Mouse (Mus musculus): ENCODE measurements around the gene Jmjd6.

DNA sequence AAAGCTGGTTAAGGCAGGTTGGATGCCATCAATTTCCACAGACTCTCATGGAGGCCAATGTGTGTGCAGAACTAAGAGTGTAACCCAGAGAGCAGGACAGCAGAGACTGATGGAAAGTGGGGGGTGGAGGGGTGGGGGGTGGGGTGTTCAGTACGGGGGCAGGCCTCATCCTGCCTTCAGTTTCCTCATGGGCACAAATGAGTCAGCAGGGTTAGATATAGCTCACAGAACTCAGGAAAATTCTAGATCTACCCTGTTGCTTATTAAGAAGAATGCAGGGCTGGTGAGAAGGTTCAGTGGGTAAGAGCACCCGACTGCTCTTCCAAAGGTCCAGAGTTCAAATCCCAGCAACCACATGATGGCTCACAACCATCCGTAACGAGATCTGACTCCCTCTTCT lies 26.4 kb upstream of the Jmjd6 start:
- TF ChIP-seq KAT2A (IDR thresholded peaks at IDR 0.05; ENCODE audit: insufficient replicate concordance, low read length) (no peak), NELFE (IDR thresholded peaks at IDR 0.05; ENCODE audit: low read depth, low read length) (no peak), CTCF (conservative IDR thresholded peaks at IDR 0.05 in 1 of 2, IDR thresholded peaks at IDR 0.05 in 1 of 2; ENCODE audit: low read depth in 2 of 2, low read length in 2 of 2) (no peak), POLR2A (IDR thresholded peaks at IDR 0.05; ENCODE audit: low read depth, low read length) (no peak), MAX (IDR thresholded peaks at IDR 0.05; ENCODE audit: low read length) (no peak), MXI1 (IDR thresholded peaks at IDR 0.05; ENCODE audit: low read depth, low read length) (no peak), EP300 (IDR thresholded peaks at IDR 0.05; ENCODE audit: low read length) (peak; percentile 43), HCFC1 (IDR thresholded peaks at IDR 0.05; ENCODE audit: low read depth, low read length) (no peak)

Data from CH12.LX (cell line).